Mouse (Mus musculus) 3T3-L1 (cell line): ENCODE measurements around the gene Creb3l2.

Source experiments
- DNase-seq: peaks from one replicate; pipeline ENCODE4 v3.0.0-alpha.2; 2015; ENCODE audit warnings: low read depth, low spot score

Gene Creb3l2

GRCm38 (mm10) chr6:37371341-37371740, 70.6 kb downstream of the Creb3l2 start:
- peak; percentile 63 for DNase-seq

- DNase-seq, result peak; percentile 9
Measured at GRCm38 (mm10) chr6:37370566-37370965, 71.4 kb downstream of the Creb3l2 start.

- DNase-seq, result no peak
Measured at GRCm38 (mm10) chr6:37369750-37370149, 72.2 kb downstream of the Creb3l2 start.

- no peak for DNase-seq
Measured at GRCm38 (mm10) chr6:37368281-37368680, 73.7 kb downstream of the Creb3l2 start.

GRCm38 (mm10) chr6:37366991-37367390, 75.0 kb downstream of the Creb3l2 start:
- DNase-seq, result no peak

- no peak for DNase-seq
Measured at GRCm38 (mm10) chr6:37365179-37365578, 76.8 kb downstream of the Creb3l2 start.

GRCm38 (mm10) chr6:37364361-37364760, 77.6 kb downstream of the Creb3l2 start:
- DNase-seq, result peak; percentile 47

GRCm38 (mm10) chr6:37360813-37361385, 81.0 kb downstream of the Creb3l2 start:
- DNase-seq, result no peak

- peak; percentile 92 for DNase-seq
Measured at GRCm38 (mm10) chr6:37354449-37355179, 87.3 kb downstream of the Creb3l2 start.

GRCm38 (mm10) chr6:37353616-37354015, 88.3 kb downstream of the Creb3l2 start:
- DNase-seq, result no peak

- DNase-seq, result peak; percentile 83
Measured at GRCm38 (mm10) chr6:37351731-37352380, 90.1 kb downstream of the Creb3l2 start.

- DNase-seq, result no peak
Measured at GRCm38 (mm10) chr6:37350315-37350714, 91.6 kb downstream of the Creb3l2 start.

- no peak for DNase-seq
Measured at GRCm38 (mm10) chr6:37347606-37348005, 94.3 kb downstream of the Creb3l2 start.

- no peak for DNase-seq
Measured at GRCm38 (mm10) chr6:37338055-37338454, 103.9 kb downstream of the Creb3l2 start.

- no peak for DNase-seq
Measured at GRCm38 (mm10) chr6:37336831-37337260, 105.1 kb downstream of the Creb3l2 start.

- DNase-seq, result no peak
Measured at GRCm38 (mm10) chr6:37336381-37336780, 105.6 kb downstream of the Creb3l2 start.

- DNase-seq, result no peak
Measured at GRCm38 (mm10) chr6:37332846-37333245, 109.1 kb downstream of the Creb3l2 start.

GRCm38 (mm10) chr6:37329901-37330864, 111.8 kb downstream of the Creb3l2 start:
- no peak for DNase-seq

- no peak for DNase-seq
Measured at GRCm38 (mm10) chr6:37329376-37329775, 112.6 kb downstream of the Creb3l2 start.

- DNase-seq, result no peak
Measured at GRCm38 (mm10) chr6:37328671-37329070, 113.3 kb downstream of the Creb3l2 start.

GRCm38 (mm10) chr6:37327519-37327918, 114.4 kb downstream of the Creb3l2 start:
- DNase-seq, result no peak

- DNase-seq, result peak; percentile 45
Measured at GRCm38 (mm10) chr6:37326603-37326955, 115.4 kb downstream of the Creb3l2 start.
